Mouse (Mus musculus): Measurements from ENCODE around the gene Syt16. TPM values are rescaled to one million over a fixed set of nuclear protein-coding genes. Genes with fewer than 3 reads are reported as not detected.
A peak's percentile ranks its signal among the peaks of the same experiment; 100 is the strongest.

Syt16 gene
- total RNA-seq, 1 experiment from 2014 or later = not detected

- peak; percentile 89 for ATAC-seq (replicated peaks; ENCODE audit: low read depth, poor library complexity, severe bottlenecking)
Measured at GRCm38 (mm10) chr12:74192552-74192951, 195.1 kb downstream of the Syt16 start.

- no peak for ATAC-seq (replicated peaks; ENCODE audit: low read depth, poor library complexity, severe bottlenecking)
Measured at GRCm38 (mm10) chr12:74201410-74201809, 203.9 kb downstream of the Syt16 start.

GRCm38 (mm10) chr12:74202431-74203042 lies 205.1 kb downstream of the Syt16 start:
- no peak for ATAC-seq (replicated peaks; ENCODE audit: low read depth, poor library complexity, severe bottlenecking)

GRCm38 (mm10) chr12:74212156-74212555 lies 214.7 kb downstream of the Syt16 start:
- ATAC-seq (replicated peaks; ENCODE audit: low read depth, poor library complexity, severe bottlenecking) = no peak

- no peak for ATAC-seq (replicated peaks; ENCODE audit: low read depth, poor library complexity, severe bottlenecking)
Measured at GRCm38 (mm10) chr12:74216103-74216728, 218.8 kb downstream of the Syt16 start.

GRCm38 (mm10) chr12:74219909-74220308 lies 222.4 kb downstream of the Syt16 start:
- ATAC-seq (replicated peaks; ENCODE audit: low read depth, poor library complexity, severe bottlenecking) = no peak

- ATAC-seq (replicated peaks; ENCODE audit: low read depth, poor library complexity, severe bottlenecking) = no peak
Measured at GRCm38 (mm10) chr12:74220651-74221050, 223.2 kb downstream of the Syt16 start.

GRCm38 (mm10) chr12:74230808-74231207 lies 233.3 kb downstream of the Syt16 start:
- ATAC-seq (replicated peaks; ENCODE audit: low read depth, poor library complexity, severe bottlenecking) = no peak

- no peak for ATAC-seq (replicated peaks; ENCODE audit: low read depth, poor library complexity, severe bottlenecking)
Measured at GRCm38 (mm10) chr12:74232845-74233244, 235.4 kb downstream of the Syt16 start.

GRCm38 (mm10) chr12:74236191-74236590 lies 238.7 kb downstream of the Syt16 start:
- no peak for ATAC-seq (replicated peaks; ENCODE audit: low read depth, poor library complexity, severe bottlenecking)

GRCm38 (mm10) chr12:74238056-74238455 lies 240.6 kb downstream of the Syt16 start:
- ATAC-seq (replicated peaks; ENCODE audit: low read depth, poor library complexity, severe bottlenecking) = no peak

- ATAC-seq (replicated peaks; ENCODE audit: low read depth, poor library complexity, severe bottlenecking) = no peak
Measured at GRCm38 (mm10) chr12:74238806-74239205, 241.3 kb downstream of the Syt16 start.

- no peak for ATAC-seq (replicated peaks; ENCODE audit: low read depth, poor library complexity, severe bottlenecking)
Measured at GRCm38 (mm10) chr12:74264846-74265245, 267.4 kb downstream of the Syt16 start.

GRCm38 (mm10) chr12:74267049-74267448 lies 269.6 kb downstream of the Syt16 start:
- no peak for ATAC-seq (replicated peaks; ENCODE audit: low read depth, poor library complexity, severe bottlenecking)

- no peak for ATAC-seq (replicated peaks; ENCODE audit: low read depth, poor library complexity, severe bottlenecking)
Measured at GRCm38 (mm10) chr12:74268644-74269285, 271.3 kb downstream of the Syt16 start.

GRCm38 (mm10) chr12:74272545-74272944 lies 275.1 kb downstream of the Syt16 start:
- no peak for ATAC-seq (replicated peaks; ENCODE audit: low read depth, poor library complexity, severe bottlenecking)

GRCm38 (mm10) chr12:74277265-74277664 lies 279.8 kb downstream of the Syt16 start:
- no peak for ATAC-seq (replicated peaks; ENCODE audit: low read depth, poor library complexity, severe bottlenecking)

- ATAC-seq (replicated peaks; ENCODE audit: low read depth, poor library complexity, severe bottlenecking) = no peak
Measured at GRCm38 (mm10) chr12:74281403-74281802, 283.9 kb downstream of the Syt16 start.

- ATAC-seq (replicated peaks; ENCODE audit: low read depth, poor library complexity, severe bottlenecking) = no peak
Measured at GRCm38 (mm10) chr12:74282846-74283245, 285.4 kb downstream of the Syt16 start.

GRCm38 (mm10) chr12:74284020-74284684 lies 286.7 kb downstream of the Syt16 start:
- peak; percentile 89 for ATAC-seq (replicated peaks; ENCODE audit: low read depth, poor library complexity, severe bottlenecking)

GRCm38 (mm10) chr12:74284685-74285054 lies 287.2 kb downstream of the Syt16 start:
- ATAC-seq (replicated peaks; ENCODE audit: low read depth, poor library complexity, severe bottlenecking) = no peak

Data from common myeloid progenitor, adult 5-6 weeks (primary cell).